Mouse (Mus musculus) stomach, postnatal 0 days (tissue): ENCODE measurements around the gene Ifit1bl2. TPM values are rescaled to one million over a fixed set of nuclear protein-coding genes. Genes with fewer than 3 reads are reported as not detected.
"Not testable (repeated sequence)": the region's sequence is repeated elsewhere in the genome, so short reads cannot be mapped to it uniquely, and the experiment has no call there.

ENCODE experiments used
- ATAC-seq: fragments of 200-750 bp; cut with Nextera tagmentation; 2 replicates; pipeline ENCODE4 v1.8.0; 2017; ENCODE audit not compliant: low FRiP score, low TSS enrichment
- DNase-seq: peaks from one replicate; pipeline ENCODE4 v3.0.0-alpha.2; 2016; ENCODE audit warnings: low spot score
- H3K27ac ChIP-seq: fragments of 300-500 bp; sonication (generic); replicated peaks from 2 replicates; pipeline ENCODE4 v1.5.1; 2014; ENCODE audit warnings: mild to moderate bottlenecking, control low read depth
- H3K27me3 ChIP-seq: fragments of 300-500 bp; sonication (generic); 2 replicates; pipeline ENCODE4 v1.6.1; 2014; ENCODE audit warnings: low read length; ENCODE audit not compliant: control insufficient read depth, insufficient read depth
- H3K36me3 ChIP-seq: fragments of 300-500 bp; sonication (generic); 2 replicates; pipeline ENCODE4 v1.6.1; 2014; ENCODE audit warnings: low read length, mixed read lengths; ENCODE audit not compliant: control insufficient read depth, insufficient read depth
- H3K4me1 ChIP-seq: fragments of 300-500 bp; sonication (generic); replicated peaks from 2 replicates; pipeline ENCODE4 v1.6.1; 2014; ENCODE audit warnings: antibody characterized with exemption; ENCODE audit not compliant: control insufficient read depth, insufficient read depth
- H3K4me2 ChIP-seq: fragments of 300-500 bp; sonication (generic); replicated peaks from 2 replicates; pipeline ENCODE4 v1.6.1; 2014; ENCODE audit warnings: low read depth, mild to moderate bottlenecking, control low read depth, moderate library complexity
- H3K4me3 ChIP-seq: fragments of 300-500 bp; sonication (generic); 2 replicates; pipeline ENCODE4 v1.5.1; 2014; ENCODE audit warnings: low read depth, low read length, control low read depth
- H3K9ac ChIP-seq: fragments of 300-500 bp; sonication (generic); 2 replicates; pipeline ENCODE4 v1.6.1; 2014; ENCODE audit warnings: mild to moderate bottlenecking, low read length, control low read depth, mixed read lengths
- H3K9me3 ChIP-seq: fragments of 300-500 bp; sonication (generic); 2 replicates; pipeline ENCODE4 v1.6.1; 2016; ENCODE audit warnings: low read length; ENCODE audit not compliant: control insufficient read depth
- CTCF ChIP-seq: IDR thresholded peaks from 2 replicates; pipeline ENCODE4 v1.5.1; 2016; ENCODE audit warnings: antibody characterized with exemption, low read depth, mild to moderate bottlenecking, moderate library complexity
- EP300 ChIP-seq: optimal IDR thresholded peaks from 2 replicates; pipeline ENCODE3; 2016; ENCODE audit warnings: antibody characterized with exemption
- WGBS: fragments of 180-500 bp; shearing (Covaris S2); extraction: QIAGEN DNeasy Blood & Tissue Kit; methylation state at CpG from one replicate; pipeline ENCODE4 v1.1.7; 2014; 5-methylcytosine and 5-hydroxymethylcytosine counted together
- polyA plus RNA-seq: library from polyadenylated mRNA; unstranded; fragments of >200 nt; fragmentation: Nextera tagmentation; extraction: Ambion mirVana; gene quantifications from 2 replicates; pipeline ENCODE4 v1.2.1, GENCODE M21; 2015

Gene Ifit1bl2
- polyA plus RNA-seq, 1 experiment from 2014 or later = 0.10 TPM

GRCm38 (mm10) chr19:34623781-34624180, 16.8 kb downstream of the Ifit1bl2 start:
- WGBS = 92% methylated on average over 6 of the region's 6 CpGs
- Histone ChIP-seq H3K27ac (no peak overlapping the region), H3K9ac (no peak overlapping the region), H3K4me2 (no peak overlapping the region), H3K9me3 (no peaks in the 10 kb centered on the region), H3K4me3 (no peak overlapping the region), H3K4me1 (no peaks in the 10 kb centered on the region), H3K36me3 (no peaks in the 10 kb centered on the region), H3K27me3 (no peaks in the 10 kb centered on the region)
- ATAC-seq (no peak), DNase-seq (no peak)
- TF ChIP-seq CTCF = no peak
- no peak for TF ChIP-seq EP300

GRCm38 (mm10) chr19:34620871-34621270, 19.7 kb downstream of the Ifit1bl2 start:
- no peaks in the 10 kb centered on the region for H3K4me1 ChIP-seq
- no peaks in the 10 kb centered on the region for H3K27me3 ChIP-seq
- 81% methylated on average over 5 of the region's 5 CpGs for WGBS
- H3K27ac ChIP-seq = no peak overlapping the region
- ATAC-seq = no peak
- H3K9ac ChIP-seq = no peak overlapping the region
- no peak overlapping the region for H3K4me3 ChIP-seq
- H3K9me3 ChIP-seq = no peaks in the 10 kb centered on the region
- no peak for TF ChIP-seq EP300
- no peak for TF ChIP-seq CTCF
- no peak overlapping the region for H3K4me2 ChIP-seq
- H3K36me3 ChIP-seq = no peaks in the 10 kb centered on the region
- no peak for DNase-seq

- H3K9ac ChIP-seq, H3K4me3 ChIP-seq, DNase-seq, H3K27ac ChIP-seq, H3K27me3 ChIP-seq, ATAC-seq, H3K4me2 ChIP-seq, H3K4me1 ChIP-seq, H3K9me3 ChIP-seq, H3K36me3 ChIP-seq: not testable (repeated sequence)
- WGBS = 80% methylated on average over 5 of the region's 11 CpGs
Measured at GRCm38 (mm10) chr19:34612243-34613001, 28.1 kb downstream of the Ifit1bl2 start.

- H3K4me3 ChIP-seq, H3K36me3 ChIP-seq, H3K9ac ChIP-seq, H3K9me3 ChIP-seq, DNase-seq, H3K4me2 ChIP-seq, H3K27me3 ChIP-seq, H3K27ac ChIP-seq, ATAC-seq, H3K4me1 ChIP-seq: not testable (repeated sequence)
- WGBS = 76% methylated on average over 3 of the region's 3 CpGs
Measured at GRCm38 (mm10) chr19:34610118-34610517, 30.4 kb downstream of the Ifit1bl2 start.

- not testable (repeated sequence) for H3K9me3 ChIP-seq, H3K36me3 ChIP-seq, H3K4me3 ChIP-seq, H3K9ac ChIP-seq, H3K4me1 ChIP-seq, H3K27me3 ChIP-seq, H3K4me2 ChIP-seq
- peak; percentile 89 for ATAC-seq
- 33% methylated on average over 4 of the region's 4 CpGs for WGBS
- 0 out of 2 replicates have a peak within 1 kb of the TSS, but pooled peaks have one; percentile 61 for H3K27ac ChIP-seq
- peak; percentile 54 for DNase-seq
Measured at GRCm38 (mm10) chr19:34607237-34608051, 33.1 kb downstream of the Ifit1bl2 start, which contains the start of gene Ifit3b. Gene Ifit3b (plus strand): TSS chr19:34607970.

- Histone ChIP-seq H3K27ac (no peak overlapping the region), H3K9ac (no peak overlapping the region), H3K4me3 (no peak overlapping the region), H3K4me1 (no peaks in the 10 kb centered on the region), H3K9me3 (no peaks in the 10 kb centered on the region), H3K27me3 (no peaks in the 10 kb centered on the region), H3K4me2 (no peak overlapping the region), H3K36me3 (no peaks in the 10 kb centered on the region)
- TF ChIP-seq CTCF (no peak), EP300 (no peak)
- no peak for DNase-seq
- ATAC-seq = no peak
- WGBS = 83% methylated on average over 3 of the region's 3 CpGs
Measured at GRCm38 (mm10) chr19:34605472-34605871, 35.1 kb downstream of the Ifit1bl2 start.

GRCm38 (mm10) chr19:34601888-34602287, 38.7 kb downstream of the Ifit1bl2 start, which contains the start of gene Ifit1bl1:
Gene Ifit1bl1 (minus strand): TSS chr19:34601956.
- peak; percentile 82 for ATAC-seq
- not testable (repeated sequence) for H3K9me3 ChIP-seq, H3K9ac ChIP-seq, DNase-seq, H3K4me3 ChIP-seq, H3K27me3 ChIP-seq, H3K4me1 ChIP-seq, H3K36me3 ChIP-seq, H3K4me2 ChIP-seq, H3K27ac ChIP-seq
- 36% methylated on average over 1 of the region's 1 CpGs for WGBS

- peak; percentile 80 for ATAC-seq
- not testable (repeated sequence) for H3K4me1 ChIP-seq, H3K9ac ChIP-seq, H3K27me3 ChIP-seq, H3K27ac ChIP-seq, H3K36me3 ChIP-seq, H3K9me3 ChIP-seq, H3K4me2 ChIP-seq, DNase-seq, H3K4me3 ChIP-seq
Measured at GRCm38 (mm10) chr19:34599250-34599649, 41.3 kb downstream of the Ifit1bl2 start.
